Mouse (Mus musculus): ENCODE results near the gene Rnf167.

GRCm38 (mm10) chr11:70646691-70647650, at the start of gene Rnf167, which contains the start of gene Slc25a11:
- TF ChIP-seq CTCF (IDR thresholded peaks at IDR 0.05; ENCODE audit: low read depth, low read length) (no peak), POLR2A (IDR thresholded peaks at IDR 0.05; ENCODE audit: extremely low read depth, insufficient read depth, low read length) (peak; percentile 91)

All from liver, adult 2 months (tissue).